Comparison of ENCODE assay signal across 12 mouse cellular contexts in genomic region chr19:58419685-58420084, GRCm38 (mm10). TPM values are rescaled to one million over a fixed set of nuclear protein-coding genes. Genes with fewer than 3 reads are reported as not detected.
A peak's percentile ranks its signal among the peaks of the same experiment; 100 is the strongest.
DNase-seq lines count a peak whose midpoint lies in the region; ATAC-seq lines count a peak whose summit lies in the region.
"Had no signal": no experiment of that assay in that cellular context is flagged by ENCODE, and none has a peak within 500 bp of the region (broad histone marks: within the 10 kb centered on the region; RNA-seq: fewer than 3 reads in every experiment).

No protein-coding gene starts in this region.

- H3K4me1 ChIP-seq in kidney, embryonic 16.5 days (ENCODE audit: insufficient read depth, low read length) = peaks cover 9% of the 10 kb centered on the region
- no peaks in the 10 kb centered on the region; the same call in 1 of the 2 replicates for H3K4me1 ChIP-seq in embryonic facial prominence, embryonic 11.5 days (ENCODE audit: control insufficient read depth, insufficient read depth, low read length)
- H3K4me1 ChIP-seq in midbrain, embryonic 16.5 days (ENCODE audit: control insufficient read depth, insufficient read depth, low read length) = no peaks in the 10 kb centered on the region; the same call in 1 of the 2 replicates

- H3K4me2 ChIP-seq in kidney, embryonic 16.5 days (replicated peaks; ENCODE audit: low read depth, low read length) = no peak overlapping the region
- no peak overlapping the region for H3K4me2 ChIP-seq in embryonic facial prominence, embryonic 11.5 days (ENCODE audit: low read depth, low read length)
- H3K4me2 ChIP-seq in midbrain, embryonic 16.5 days (ENCODE audit: low read length) = no peak overlapping the region

- H3K4me3 ChIP-seq in kidney, embryonic 16.5 days (ENCODE audit: low read length) = no peak overlapping the region
- H3K4me3 ChIP-seq in embryonic facial prominence, embryonic 11.5 days (ENCODE audit: low read depth, low read length) = no peak overlapping the region
- no peak overlapping the region for H3K4me3 ChIP-seq in midbrain, embryonic 16.5 days (ENCODE audit: low read depth, low read length)

- DNase-seq in kidney, adult 18-20 months = no peak
- peak; percentile 67 for DNase-seq in embryo, embryonic 10 days (ENCODE audit: low spot score)
- DNase-seq in embryonic facial prominence, embryonic 11.5 days (ENCODE audit: low spot score) = peak; percentile 63
- DNase-seq in mesoderm, embryonic 11.5 days (ENCODE audit: low read depth, low spot score) = peak; percentile 78
- no peak for DNase-seq in thymus, postnatal 36 days
- DNase-seq: gastrocnemius, postnatal 10 days; kidney, adult 11 months; spleen, adult 18-20 months; thymus, postnatal 14 days had no signal

- 18% methylated on average over 3 of the region's 3 CpGs for WGBS in kidney, embryonic 16.5 days
- WGBS in embryonic facial prominence, embryonic 11.5 days = 36% methylated on average over 3 of the region's 3 CpGs
- WGBS in midbrain, embryonic 16.5 days = 59% methylated on average over 3 of the region's 3 CpGs

- H3K36me3 ChIP-seq in kidney, embryonic 16.5 days (ENCODE audit: insufficient read depth, low read length) = peaks cover 8% of the 10 kb centered on the region; the same call in 1 of the 2 replicates
- H3K36me3 ChIP-seq in embryonic facial prominence, embryonic 11.5 days (replicated peaks; ENCODE audit: control insufficient read depth, insufficient read depth, low read depth, low read length) = no peaks in the 10 kb centered on the region
- no peaks in the 10 kb centered on the region for H3K36me3 ChIP-seq in midbrain, embryonic 16.5 days (ENCODE audit: control insufficient read depth, insufficient read depth, low read length)

- 0 out of 2 replicates have a peak overlapping the region, but pooled peaks have one; percentile 19 for H3K9ac ChIP-seq in kidney, embryonic 16.5 days (replicated peaks; ENCODE audit: low read length)
- no peak overlapping the region for H3K9ac ChIP-seq in embryonic facial prominence, embryonic 11.5 days (replicated peaks; ENCODE audit: low read length)
- no peak overlapping the region for H3K9ac ChIP-seq in midbrain, embryonic 16.5 days (ENCODE audit: low read depth, low read length)

- H3K9me3 ChIP-seq in kidney, embryonic 16.5 days (ENCODE audit: low read length) = no peaks in the 10 kb centered on the region
- no peaks in the 10 kb centered on the region for H3K9me3 ChIP-seq in embryonic facial prominence, embryonic 11.5 days (replicated peaks; ENCODE audit: control insufficient read depth, low read length)
- no peaks in the 10 kb centered on the region for H3K9me3 ChIP-seq in midbrain, embryonic 16.5 days (replicated peaks; ENCODE audit: control insufficient read depth, low read length, poor library complexity, severe bottlenecking)

- H3K27ac ChIP-seq in kidney, embryonic 16.5 days (ENCODE audit: low read length) = peak overlapping the region; percentile 54
- no peak overlapping the region for H3K27ac ChIP-seq in embryonic facial prominence, embryonic 11.5 days (replicated peaks; ENCODE audit: low read depth, low read length)
- no peak overlapping the region for H3K27ac ChIP-seq in midbrain, embryonic 16.5 days (ENCODE audit: low read length)

- H3K27me3 ChIP-seq in kidney, embryonic 16.5 days (ENCODE audit: insufficient read depth, low read length) = no peaks in the 10 kb centered on the region
- H3K27me3 ChIP-seq in embryonic facial prominence, embryonic 11.5 days (ENCODE audit: control insufficient read depth, insufficient read depth, low read length) = no peaks in the 10 kb centered on the region
- no peaks in the 10 kb centered on the region for H3K27me3 ChIP-seq in midbrain, embryonic 16.5 days (ENCODE audit: control insufficient read depth, insufficient read depth, low read depth, low read length)

- peak; percentile 57 for ATAC-seq in kidney, embryonic 16.5 days (ENCODE audit: low FRiP score, low TSS enrichment)
- ATAC-seq in embryonic facial prominence, embryonic 11.5 days (replicated peaks; ENCODE audit: insufficient number of reproducible peaks, low FRiP score, low TSS enrichment, low read depth) = peak; percentile 48; the same call in 1 of the 2 replicates
- ATAC-seq in frontal cortex, adult (ENCODE audit: low TSS enrichment) = no peak
- ATAC-seq in midbrain, embryonic 16.5 days = no peak

RNA-seq across cellular contexts. Expression of gene Gfra1, which starts 36.0 kb away (rescaled TPM):
- polyA plus RNA-seq in kidney, embryonic 16.5 days (2015; fragmentation: Nextera tagmentation; extraction: Ambion mirVana) = 66.9 and 75.0 TPM in 2 replicates
- 15.0 and 16.4 TPM in 2 replicates for polyA plus RNA-seq in embryonic facial prominence, embryonic 11.5 days (2014; fragmentation: Nextera tagmentation; extraction: Ambion mirVana)
- polyA plus RNA-seq in midbrain, embryonic 16.5 days (2015; fragmentation: Nextera tagmentation; extraction: Ambion mirVana) = 36.2 and 45.0 TPM in 2 replicates

Comparison
In these comparisons a context has a peak if more than half of its experiments do, and no peak if none do; other contexts are left out.
1. ATAC-seq: peak in kidney, embryonic 16.5 days (single experiment) and embryonic facial prominence, embryonic 11.5 days (single experiment); none in frontal cortex, adult (single experiment) and midbrain, embryonic 16.5 days (single experiment).
2. DNase-seq: peak in embryo, embryonic 10 days (single experiment), embryonic facial prominence, embryonic 11.5 days (single experiment) and mesoderm, embryonic 11.5 days (single experiment); none in kidney, adult 18-20 months (single experiment) and thymus, postnatal 36 days (0 of 2).